Mouse (Mus musculus) Muller cell, postnatal 12 days (primary cell): Measurements from ENCODE around the gene Zfp429.
"Not testable (repeated sequence)": the region's sequence is repeated elsewhere in the genome, so short reads cannot be mapped to it uniquely, and the experiment has no call there.

Source experiments
- DNase-seq: peaks from one replicate; pipeline ENCODE4 v3.0.0-alpha.2; 2015; ENCODE audit errors: inconsistent ontology term

The Zfp429 gene

GRCm38 (mm10) chr13:67399183-67399903 lies at the start of gene Zfp429:
TSS of gene Zfp429 (minus strand) at chr13:67399819.
- DNase-seq = peak; percentile 78

GRCm38 (mm10) chr13:67437095-67437494 lies 37.5 kb upstream of the Zfp429 start:
- not testable (repeated sequence) for DNase-seq

- no peak for DNase-seq
Measured at GRCm38 (mm10) chr13:67428116-67428515, 28.5 kb upstream of the Zfp429 start.

GRCm38 (mm10) chr13:67425699-67426098 lies 26.1 kb upstream of the Zfp429 start:
- not testable (repeated sequence) for DNase-seq

GRCm38 (mm10) chr13:67422532-67422931 lies 22.9 kb upstream of the Zfp429 start:
- DNase-seq = not testable (repeated sequence)

GRCm38 (mm10) chr13:67421207-67421857 lies 21.7 kb upstream of the Zfp429 start, which contains the start of gene Zfp459:
TSS of gene Zfp459 (minus strand) at chr13:67421418.
- DNase-seq = peak; percentile 56

GRCm38 (mm10) chr13:67420558-67421206 lies 21.1 kb upstream of the Zfp429 start:
- no peak for DNase-seq

GRCm38 (mm10) chr13:67416811-67417210 lies 17.2 kb upstream of the Zfp429 start:
- no peak for DNase-seq

GRCm38 (mm10) chr13:67415759-67416158 lies 16.1 kb upstream of the Zfp429 start:
- no peak for DNase-seq

GRCm38 (mm10) chr13:67413634-67414033 lies 14.0 kb upstream of the Zfp429 start:
- not testable (repeated sequence) for DNase-seq

- DNase-seq = not testable (repeated sequence)
Measured at GRCm38 (mm10) chr13:67376255-67376654, 23.4 kb downstream of the Zfp429 start.

GRCm38 (mm10) chr13:67375050-67375911 lies 24.3 kb downstream of the Zfp429 start, which contains the start of the genes Gm28041 and Zfp456:
TSS of gene Gm28041 (minus strand) at chr13:67375733.
TSS of gene Zfp456 (minus strand) at chr13:67375810.
- peak; percentile 72 for DNase-seq

- DNase-seq = peak; percentile 83
Measured at GRCm38 (mm10) chr13:67360131-67360744, 39.4 kb downstream of the Zfp429 start, which contains the start of the genes Gm28044 and Zfp953. TSS of gene Gm28044 (minus strand) at chr13:67360536. TSS of gene Zfp953 (minus strand) at chr13:67360605.

- DNase-seq = no peak
Measured at GRCm38 (mm10) chr13:67351854-67352253, 47.8 kb downstream of the Zfp429 start.

GRCm38 (mm10) chr13:67343422-67343821 lies 56.2 kb downstream of the Zfp429 start:
- DNase-seq = no peak
